Mouse (Mus musculus): ENCODE data around the gene Lpar5.

Lpar5 gene

DNA sequence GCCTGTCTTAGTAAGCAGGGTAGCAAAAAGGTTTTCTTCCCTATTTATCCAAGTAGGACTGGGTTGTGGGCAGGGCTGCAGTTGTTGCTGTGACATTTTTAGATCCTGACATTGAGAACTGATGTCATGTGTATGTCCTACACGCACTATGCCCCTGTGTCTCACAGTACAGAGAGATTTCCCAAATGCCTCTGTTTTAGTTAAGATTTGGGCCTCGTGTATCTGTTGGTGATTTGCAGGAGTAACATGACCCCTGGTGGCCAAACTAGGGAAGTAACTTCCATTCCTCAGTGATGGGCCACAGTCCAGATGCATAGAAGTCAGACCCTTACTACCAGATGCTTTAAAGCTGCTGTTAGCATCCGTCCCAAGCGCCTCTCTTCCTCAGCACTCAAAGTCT lies 16.7 kb downstream of the Lpar5 start:
- DNase-seq (ENCODE audit: low spot score in 2 of 2): peak in 1 of 2 experiments; percentile 52

DNA sequence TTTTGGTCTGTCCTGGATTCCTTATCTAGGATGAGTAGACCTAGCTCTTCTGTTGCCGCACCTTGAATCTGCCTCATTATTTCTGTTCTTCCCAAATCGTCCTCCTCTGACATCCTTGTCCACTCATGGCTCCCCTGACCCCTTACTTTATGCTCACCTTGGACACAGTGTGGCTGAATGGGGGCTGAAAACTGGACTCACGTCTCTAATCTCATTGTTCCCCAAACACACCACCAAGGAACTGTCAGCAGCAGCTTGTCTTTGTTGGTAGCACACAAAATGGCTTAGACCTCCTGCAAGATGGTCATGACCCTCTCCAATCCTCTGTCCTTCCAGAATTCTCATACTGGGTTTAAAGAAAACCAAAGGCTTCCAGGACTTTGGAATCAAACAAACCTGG lies 20.2 kb downstream of the Lpar5 start:
- no peak for DNase-seq (ENCODE audit: low spot score in 2 of 2)

DNA sequence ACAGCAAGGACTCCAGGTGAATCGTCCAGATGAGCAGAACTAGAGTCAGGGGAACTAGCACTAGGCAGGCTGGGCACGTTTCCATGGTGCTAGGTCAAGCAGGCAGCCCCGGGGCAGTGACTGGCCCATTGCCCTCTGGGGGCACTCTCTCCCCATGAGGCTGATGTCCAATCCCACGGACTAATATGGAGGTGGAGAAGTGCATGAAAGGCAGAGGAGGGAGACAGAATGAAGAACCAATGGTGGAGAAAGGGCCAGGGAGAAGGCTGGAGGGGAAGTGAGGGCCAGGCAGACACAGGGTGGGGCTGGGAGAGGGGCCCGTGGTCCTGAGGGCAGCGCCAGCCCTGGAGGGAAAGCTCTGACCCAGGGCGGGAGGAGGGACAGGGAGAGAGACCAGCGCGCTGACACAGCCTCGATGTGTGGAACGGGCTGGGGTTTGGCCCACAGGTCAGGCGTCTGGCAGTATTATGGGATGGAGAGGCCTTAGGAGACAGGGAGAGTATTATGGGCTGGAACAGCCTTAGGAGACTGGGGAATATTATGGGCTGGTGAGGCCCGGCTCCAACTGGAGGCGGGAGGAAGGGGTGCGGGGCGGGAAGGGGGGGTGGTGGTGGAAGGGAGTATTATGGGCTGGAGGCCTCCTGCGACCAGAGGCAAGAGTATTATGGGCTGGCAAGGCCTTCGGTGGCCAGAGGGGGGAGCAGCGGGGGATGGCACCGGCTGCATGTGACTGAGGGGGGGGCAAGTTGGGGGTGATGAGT lies 21.0 kb downstream of the Lpar5 start:
- DNase-seq (ENCODE audit: low spot score in 2 of 2): peak; percentile 73 to 75

DNA sequence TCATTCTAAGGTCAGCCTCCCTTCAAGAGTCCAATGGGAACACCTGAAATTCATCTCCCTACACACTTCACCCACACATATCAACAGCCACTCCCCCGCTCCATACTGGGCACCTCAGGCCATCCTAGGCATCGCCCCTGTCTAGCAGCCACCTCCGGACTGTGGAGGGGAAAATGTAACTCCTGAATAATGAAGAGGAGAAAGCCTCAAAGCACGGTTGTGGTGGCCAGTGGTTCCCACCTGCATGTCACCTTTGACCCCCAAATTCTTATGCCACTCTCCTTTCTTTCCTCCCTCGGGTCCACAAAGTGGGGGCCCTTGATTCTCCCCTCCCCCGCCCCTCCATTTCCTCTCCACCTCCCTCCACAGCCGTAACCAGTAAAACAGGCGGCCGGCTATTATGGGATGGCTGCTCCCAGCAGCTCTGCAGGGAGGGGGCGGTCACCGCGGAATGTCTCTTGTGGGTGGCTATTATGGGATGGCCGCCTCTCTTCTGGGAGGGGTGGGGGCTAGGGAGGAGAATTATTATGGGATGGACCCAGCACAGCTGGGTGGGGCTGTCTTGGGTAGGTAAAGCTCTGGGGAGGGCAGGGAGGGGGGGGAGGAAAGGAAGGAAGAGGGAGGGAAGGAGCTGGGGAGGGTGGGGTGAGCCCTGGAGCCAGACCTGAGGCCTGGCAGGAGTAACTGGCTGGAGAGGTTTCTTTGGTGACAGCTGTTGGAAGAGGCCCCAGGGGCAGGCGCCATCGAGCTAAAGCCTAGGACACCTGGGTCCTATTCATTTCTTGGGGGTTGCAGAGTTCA lies 22.0 kb downstream of the Lpar5 start:
- peak; percentile 86 to 92 for DNase-seq (ENCODE audit: low spot score in 2 of 2)

DNA sequence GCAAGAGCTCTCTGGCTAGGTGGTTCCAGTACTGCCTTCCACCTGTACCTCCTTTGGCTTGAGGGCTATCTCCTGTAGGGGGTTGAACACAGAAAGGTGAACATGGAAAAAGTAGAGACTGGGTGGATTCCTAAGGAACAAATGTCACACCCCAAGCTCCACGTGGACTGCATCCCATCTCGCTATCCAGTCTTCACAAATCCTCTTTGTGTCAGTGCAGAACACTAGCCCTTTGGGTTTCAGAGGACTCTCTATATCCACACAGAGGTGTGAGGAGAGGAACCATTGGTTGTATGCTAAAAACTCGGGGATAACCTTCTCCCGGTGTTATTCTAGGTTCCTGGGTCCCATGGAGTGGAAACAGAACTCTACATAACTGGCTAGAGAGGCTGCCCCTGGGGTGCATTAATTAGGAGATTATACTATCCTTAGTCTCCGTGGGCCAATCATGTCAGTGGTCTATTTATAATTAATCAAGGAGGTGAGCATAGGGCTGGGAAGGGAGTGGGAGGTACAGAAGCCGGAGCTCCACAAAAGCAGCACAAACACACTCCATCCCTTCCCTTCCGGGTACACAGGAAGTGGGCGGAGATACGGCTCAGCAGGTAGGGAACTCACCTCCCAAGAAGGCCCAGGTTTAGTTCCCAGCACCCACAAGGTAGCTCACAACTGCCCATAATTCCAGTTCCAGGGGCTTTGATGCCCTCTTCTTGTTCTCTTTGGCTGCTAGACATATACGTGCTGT lies 22.8 kb downstream of the Lpar5 start:
- no peak for DNase-seq (ENCODE audit: low spot score in 2 of 2)

DNA sequence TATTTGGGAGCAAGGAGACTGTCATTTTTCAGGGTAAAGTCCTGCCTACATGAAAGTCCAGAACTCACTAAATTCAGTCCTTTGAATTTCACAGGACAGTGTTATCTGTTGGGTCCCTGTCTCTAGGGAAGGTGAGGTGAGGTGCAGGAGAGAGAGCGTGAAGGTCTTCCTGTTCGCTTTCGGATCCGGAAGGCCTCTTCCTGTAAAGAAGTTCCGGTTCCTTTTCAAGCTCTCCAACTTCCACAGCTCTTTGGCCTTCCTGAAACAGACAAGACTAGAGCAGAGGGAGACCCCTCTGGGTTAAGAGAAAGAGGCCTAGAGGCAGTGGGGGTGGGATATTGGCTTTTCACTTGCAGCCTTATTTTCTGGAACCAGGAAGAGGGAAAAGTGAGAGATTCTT lies 24.7 kb downstream of the Lpar5 start:
- no peak for DNase-seq (ENCODE audit: low spot score in 2 of 2)

DNA sequence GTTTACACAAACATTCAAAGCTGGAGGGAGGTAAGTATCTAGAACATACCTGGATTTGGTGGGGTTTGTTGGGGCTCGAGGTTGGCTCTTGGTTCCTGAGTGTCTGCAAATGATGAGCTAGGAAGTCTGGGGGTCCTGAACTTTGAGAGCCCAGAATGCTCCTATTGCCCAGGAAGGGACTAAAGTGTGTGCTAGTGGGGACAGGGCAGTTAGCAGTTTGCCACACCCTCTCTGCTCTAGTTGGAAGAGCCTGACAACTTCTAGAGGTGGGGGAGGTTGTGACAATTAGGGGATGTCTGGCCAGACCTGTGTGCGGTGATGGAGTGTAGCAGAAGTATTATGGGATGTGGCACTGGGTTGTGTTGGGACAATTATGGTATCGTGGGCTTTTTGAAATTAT lies 27.1 kb downstream of the Lpar5 start:
- DNase-seq (ENCODE audit: low spot score in 2 of 2): no peak

DNA sequence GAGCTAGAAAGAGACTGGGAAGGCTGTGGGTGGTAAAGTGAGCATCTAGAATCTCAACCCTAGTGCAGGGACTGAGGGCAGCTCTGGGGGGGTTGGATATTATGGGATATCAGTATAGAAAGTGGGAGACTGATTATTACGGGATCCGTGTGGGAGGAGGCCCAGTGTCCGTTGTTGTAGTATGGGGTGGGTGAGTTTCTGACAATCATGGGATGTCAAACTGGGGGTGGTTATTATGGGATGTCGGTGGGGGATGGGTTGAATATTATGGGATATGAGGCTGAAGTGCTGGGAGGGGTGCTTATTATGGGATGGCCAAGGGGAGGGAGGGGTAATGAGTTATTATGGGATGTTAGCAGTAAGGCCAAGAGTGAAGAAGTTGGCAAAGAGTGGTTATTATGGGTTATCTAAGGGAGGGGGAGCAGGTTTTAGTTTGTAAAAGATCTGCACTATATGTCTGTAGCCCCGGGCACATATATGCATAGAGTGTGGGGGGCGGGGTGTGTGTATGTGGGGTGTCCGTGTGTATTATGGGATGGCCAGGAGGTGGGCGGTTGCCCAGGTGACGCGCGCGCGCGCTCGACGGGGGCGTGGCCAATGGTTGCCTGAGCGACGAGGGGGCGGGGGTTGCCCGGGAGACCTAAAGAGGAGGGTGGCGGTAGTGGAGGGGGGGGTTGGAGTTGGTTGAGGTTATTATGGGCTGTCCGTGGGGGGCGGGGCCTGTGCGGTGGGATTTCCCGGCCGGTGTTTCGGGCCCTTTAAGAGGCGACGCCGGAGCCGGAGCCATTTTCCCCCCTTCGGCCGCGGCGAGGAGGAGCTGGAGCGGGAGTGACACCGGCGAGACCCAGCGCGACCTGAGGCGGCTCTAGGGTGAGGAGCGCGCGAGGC lies 27.9 kb downstream of the Lpar5 start, which contains the start of gene Chd4:
Gene Chd4 (plus strand): TSS at position 591 of the 888 bp plus-strand sequence.
- peak; percentile 95 to 96 for DNase-seq (ENCODE audit: low spot score in 2 of 2)

DNA sequence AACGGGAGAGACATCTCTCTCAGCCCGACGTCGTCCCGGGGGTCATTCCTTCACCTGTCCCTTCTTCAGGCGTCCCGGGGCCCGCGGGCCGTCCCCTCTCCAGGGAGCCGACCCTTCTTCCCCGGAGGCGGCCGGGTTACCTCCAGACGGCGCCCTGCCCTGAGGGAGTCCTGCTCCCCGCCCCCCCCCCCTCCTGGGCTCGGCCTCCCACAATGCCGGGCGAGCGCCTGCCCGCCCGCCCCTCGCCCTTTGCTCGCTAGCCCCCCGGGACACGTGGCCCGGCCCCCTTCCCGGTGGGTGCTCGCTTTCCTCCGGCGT lies 28.5 kb downstream of the Lpar5 start:
- no peak for DNase-seq (ENCODE audit: low spot score in 2 of 2)

DNA sequence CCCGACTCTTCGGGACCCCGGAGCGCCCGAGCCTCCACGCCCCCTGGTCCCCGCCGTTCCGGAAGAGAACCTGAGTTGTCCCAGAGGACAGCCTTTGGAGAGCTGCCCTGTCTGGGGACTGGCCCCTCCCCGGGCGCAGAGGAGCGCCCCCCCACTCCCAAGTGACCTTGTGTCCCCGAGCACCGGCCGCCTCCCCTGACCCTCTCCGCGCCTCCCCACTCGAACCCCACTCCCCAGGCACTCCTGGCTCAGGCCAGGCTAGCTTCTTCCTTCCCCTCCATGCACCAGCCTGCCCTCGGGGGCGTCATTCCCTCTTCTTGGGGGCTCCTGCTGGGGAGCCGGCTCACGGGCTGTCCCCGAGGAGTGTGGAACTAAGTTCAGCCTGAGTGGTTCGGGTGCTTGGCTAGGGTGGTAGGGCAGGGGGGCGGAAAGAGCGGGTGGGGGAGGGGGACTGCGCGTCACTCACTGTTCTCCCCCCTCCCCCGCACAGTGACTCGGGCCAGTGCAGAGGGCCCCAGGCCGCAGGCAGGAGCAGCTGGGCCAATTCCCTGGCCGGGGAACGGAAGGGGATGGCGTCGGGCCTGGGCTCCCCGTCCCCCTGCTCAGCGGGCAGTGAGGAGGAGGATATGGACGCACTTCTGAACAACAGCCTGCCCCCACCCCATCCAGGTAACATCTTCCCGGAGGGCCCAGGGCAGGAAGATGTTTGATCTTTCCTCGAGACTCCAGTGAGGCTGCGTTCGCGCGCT lies 29.1 kb downstream of the Lpar5 start:
- peak; percentile 59 to 68 for DNase-seq (ENCODE audit: low spot score in 2 of 2)

DNA sequence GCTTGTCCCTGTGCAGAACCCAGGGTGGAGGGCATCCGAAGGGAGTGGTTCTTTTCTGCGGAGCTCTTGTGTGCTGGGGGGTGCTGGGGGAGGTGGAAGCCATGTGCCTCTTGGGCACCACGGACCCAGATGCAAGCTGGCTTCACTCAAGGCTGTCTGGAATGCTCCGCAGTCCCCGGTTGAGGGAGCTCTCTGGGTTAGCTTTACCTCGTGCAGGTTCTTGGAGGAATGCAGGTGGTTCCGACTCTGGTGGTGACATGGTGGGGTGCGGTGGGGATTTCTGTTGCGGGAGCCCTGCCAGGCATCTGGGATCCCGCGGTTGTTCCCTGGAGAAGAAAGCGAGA lies 29.6 kb downstream of the Lpar5 start:
- no peak for DNase-seq (ENCODE audit: low spot score in 2 of 2)

DNA sequence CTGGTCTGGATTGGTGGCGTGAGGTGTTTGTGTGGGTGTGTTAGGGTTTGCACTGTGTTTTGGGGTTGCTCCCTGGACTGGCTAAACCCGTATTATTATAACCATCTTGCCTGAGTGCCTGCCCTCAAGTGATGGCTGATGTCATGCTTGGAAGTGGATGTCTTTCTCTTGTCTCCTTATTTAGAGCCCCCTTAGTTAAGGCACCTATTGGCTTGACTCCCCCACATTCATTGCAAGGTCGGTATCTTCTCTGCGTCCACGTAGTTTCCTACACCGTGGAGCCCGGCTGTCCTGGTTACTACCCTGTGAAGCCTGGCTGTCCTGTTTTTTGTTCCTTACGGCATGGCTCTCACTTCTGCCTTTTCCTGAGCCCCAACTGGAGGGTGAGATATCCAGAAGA lies 30.2 kb downstream of the Lpar5 start:
- no peak for DNase-seq (ENCODE audit: low spot score in 2 of 2)

DNA sequence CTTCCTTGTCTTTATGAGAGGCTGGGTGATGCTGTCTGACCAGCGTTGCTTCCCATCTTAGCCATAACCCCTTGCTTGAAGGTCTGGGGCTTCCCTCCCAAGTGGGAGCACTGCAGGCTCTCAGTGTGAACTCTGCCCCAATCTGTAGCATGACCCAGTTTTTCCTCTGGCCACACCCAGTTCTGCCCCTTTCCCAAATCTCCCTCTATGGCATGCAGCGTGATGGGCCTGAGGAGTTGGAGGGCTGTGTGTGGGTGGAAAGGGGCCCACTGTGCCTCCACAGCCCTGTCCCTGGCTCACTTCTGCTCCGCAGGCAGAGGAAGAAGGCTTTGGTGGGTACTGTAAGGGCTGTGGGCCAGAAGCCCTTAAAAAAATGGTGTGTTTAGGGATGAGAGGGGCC lies 30.8 kb downstream of the Lpar5 start:
- DNase-seq (ENCODE audit: low spot score in 2 of 2): no peak

DNA sequence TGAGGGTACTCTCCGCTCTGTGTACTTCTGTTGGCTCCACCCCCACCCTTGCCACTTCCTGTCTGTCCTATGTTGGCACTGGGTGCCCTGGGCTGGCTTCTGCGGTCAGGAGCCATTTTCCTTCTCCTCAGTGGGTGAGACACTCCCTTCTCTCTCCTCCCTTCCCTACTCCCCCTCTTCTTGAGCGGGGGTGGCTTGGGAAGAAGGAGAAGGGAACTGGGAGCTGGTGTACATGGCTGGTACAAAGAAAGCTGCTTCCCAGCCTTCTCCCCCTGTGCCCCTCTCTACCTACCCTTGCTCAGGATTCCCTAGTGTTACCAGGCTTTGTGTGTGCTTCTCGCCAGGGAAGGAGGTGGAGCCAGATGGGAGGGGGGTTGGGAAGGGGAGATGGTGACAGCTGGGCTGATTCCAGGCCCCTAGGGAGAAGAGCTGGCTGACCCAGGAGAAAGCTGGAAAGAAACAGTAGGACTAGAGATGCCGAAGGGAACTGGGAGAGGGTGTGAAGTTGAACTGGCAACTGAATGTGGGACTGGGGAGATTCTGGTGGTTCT lies 31.8 kb downstream of the Lpar5 start:
- no peak for DNase-seq (ENCODE audit: low spot score in 2 of 2)

DNA sequence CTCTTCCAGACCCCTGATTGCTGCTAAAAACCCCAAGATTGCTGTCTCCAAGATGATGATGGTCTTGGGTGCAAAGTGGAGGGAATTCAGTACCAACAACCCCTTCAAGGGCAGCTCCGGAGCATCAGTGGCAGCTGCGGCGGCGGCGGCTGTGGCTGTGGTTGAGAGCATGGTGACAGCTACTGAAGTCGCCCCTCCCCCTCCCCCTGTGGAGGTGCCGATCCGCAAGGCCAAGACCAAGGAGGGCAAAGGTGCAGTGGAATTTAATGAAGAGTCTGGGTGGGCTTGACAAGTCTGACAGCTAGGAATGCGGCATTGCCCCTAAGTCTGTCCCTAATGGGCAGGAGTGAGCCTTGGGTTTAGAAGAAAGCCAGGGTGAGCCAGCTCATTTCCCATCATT lies 33.7 kb downstream of the Lpar5 start:
- DNase-seq (ENCODE audit: low spot score in 2 of 2): no peak

DNA sequence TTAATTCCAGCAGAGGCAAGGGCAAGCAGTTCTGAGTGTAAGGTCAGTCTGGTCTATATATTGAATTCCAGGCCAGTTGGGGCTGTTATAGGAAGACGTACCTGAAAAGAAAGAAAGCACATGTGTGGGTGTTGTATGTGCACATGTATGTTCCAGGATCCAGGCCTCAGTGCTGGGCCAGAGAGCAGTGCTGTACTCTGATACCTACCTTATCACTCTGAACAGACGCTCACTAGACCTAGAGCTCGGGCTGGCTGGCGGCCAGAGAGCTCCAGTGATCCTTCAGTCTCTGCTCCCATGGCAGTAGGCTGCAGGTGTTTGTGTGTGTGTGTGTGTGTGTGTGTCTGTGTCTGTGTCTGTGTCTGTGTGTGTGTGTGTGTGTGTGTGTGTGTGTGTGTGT lies 36.5 kb downstream of the Lpar5 start:
- no peak for DNase-seq (ENCODE audit: low spot score in 2 of 2)

DNA sequence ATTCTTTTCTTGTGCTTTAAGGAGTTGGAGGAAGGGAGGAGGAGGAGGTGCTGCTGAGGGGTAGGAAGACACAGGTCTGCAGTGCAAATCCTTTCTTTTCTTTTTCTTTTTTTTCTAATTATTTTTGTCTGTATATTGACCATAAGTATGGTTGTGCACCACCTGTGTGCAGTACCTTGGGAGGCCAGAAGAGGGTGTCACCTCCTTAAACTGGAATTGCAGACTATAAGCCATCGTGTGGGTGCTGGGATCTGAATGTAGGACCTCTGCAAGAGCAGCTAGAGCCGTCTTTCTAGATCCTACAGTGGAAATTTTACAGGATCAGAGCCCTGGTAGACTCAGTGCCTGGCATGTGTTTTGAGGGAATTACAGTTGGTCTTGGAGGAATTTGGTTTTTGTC lies 40.0 kb downstream of the Lpar5 start:
- no peak for DNase-seq (ENCODE audit: low spot score in 2 of 2)

DNA sequence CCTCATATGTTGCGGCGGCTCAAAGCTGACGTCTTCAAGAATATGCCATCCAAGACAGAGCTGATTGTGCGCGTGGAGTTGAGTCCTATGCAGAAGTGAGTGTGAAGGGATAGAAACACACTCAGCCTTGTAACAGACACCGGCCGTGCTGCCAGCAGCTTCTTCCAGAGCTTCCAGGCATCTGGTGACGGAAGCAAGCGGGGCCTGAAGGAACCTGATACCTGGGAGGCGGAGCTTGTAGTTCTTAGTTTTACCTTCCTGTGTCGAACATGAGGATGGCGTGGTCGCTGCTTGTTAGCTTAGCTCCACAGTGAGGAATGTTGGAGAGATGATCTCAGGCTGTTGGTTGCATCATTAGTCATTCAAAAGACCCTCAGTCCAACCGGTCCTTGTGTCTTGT lies 41.7 kb downstream of the Lpar5 start:
- no peak for DNase-seq (ENCODE audit: low spot score in 2 of 2)

DNA sequence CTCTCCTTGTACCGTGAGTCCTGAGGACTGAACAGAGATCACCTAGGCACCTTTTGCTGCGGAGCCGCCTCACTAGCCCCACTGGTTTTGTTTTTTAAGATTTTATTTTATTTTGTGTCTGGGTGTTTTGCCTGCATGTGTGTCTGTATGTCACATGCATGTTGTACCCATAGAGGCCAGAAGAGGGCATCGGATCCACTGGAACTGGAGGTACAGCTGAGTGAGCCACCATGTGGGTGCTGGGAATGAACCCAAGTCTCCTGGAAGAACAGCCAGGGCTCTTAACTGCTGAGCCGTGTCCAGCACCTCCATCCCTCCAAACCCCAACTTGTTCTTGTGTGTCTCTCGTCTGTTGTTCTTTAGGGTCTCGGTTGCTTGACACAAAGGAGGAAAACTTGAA lies 43.2 kb downstream of the Lpar5 start:
- DNase-seq (ENCODE audit: low spot score in 2 of 2): peak in 1 of 2 experiments; percentile 51

DNA sequence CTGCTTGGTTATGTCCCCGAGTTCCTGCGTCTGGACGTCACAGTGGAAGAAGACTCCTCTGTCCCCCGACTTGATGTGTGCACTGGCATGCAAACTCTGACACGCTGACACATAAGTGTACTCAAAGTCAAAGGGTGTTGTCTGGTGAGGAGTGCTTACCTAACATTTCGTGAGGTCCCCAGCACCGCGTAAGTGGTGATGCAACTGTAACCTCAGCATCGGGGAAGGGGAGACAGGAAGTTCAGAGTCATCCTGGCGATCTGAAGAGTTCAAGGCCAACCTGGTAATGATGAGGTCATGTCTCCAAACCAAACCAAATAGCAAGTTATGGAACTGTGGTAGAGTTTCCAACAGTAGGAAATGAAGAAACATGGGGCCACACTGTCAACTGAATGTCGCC lies 44.8 kb downstream of the Lpar5 start:
- DNase-seq (ENCODE audit: low spot score in 2 of 2): no peak

DNA sequence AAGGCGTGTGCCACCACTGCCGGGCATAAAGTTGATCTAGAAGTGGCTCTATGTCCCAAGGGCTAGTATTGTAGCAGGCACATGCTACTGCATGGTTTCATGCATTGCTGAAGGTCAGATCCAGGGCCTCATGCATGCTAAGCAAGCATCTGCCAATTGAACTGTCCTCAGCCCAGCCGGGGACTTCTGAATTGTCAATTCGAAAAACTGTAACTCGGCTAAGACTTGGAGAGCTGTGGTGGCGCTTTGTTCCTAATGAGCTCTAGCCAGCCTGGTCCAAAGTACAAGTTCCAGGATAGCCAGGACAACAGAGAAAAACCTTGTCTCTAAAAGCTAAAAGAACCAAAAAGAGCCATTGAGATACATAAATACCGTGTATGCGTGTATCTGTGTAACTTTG lies 51.7 kb downstream of the Lpar5 start:
- DNase-seq (ENCODE audit: low spot score in 2 of 2): no peak

Measured in frontal cortex, postnatal 10 days (tissue).